Mouse (Mus musculus) macrophage (primary cell): ENCODE data around the gene Dpf2. TPM values are rescaled to one million over a fixed set of nuclear protein-coding genes. Genes with fewer than 3 reads are reported as not detected.

Experiments
- H3K27ac ChIP-seq: fragments of 350-480 bp; formaldehyde crosslinking; 2 replicates; pipeline ENCODE4 v1.9.0; 2021
- H3K36me3 ChIP-seq: fragments of 350-480 bp; formaldehyde crosslinking; 2 replicates; pipeline ENCODE4 v1.9.0; 2021; ENCODE audit errors: inconsistent target
- H3K4me3 ChIP-seq: fragments of 350-480 bp; formaldehyde crosslinking; 2 replicates; pipeline ENCODE4 v1.9.0; 2021; ENCODE audit errors: inconsistent target
- H3K79me2 ChIP-seq: fragments of 350-480 bp; formaldehyde crosslinking; 2 replicates; pipeline ENCODE4 v1.9.0; 2021; ENCODE audit errors: inconsistent target
- WGBS: methylation state at CpG from one replicate; pipeline ENCODE4 v1.1.7; 2026; ENCODE audit warnings: inconsistent platforms; ENCODE audit not compliant: missing documents; 5-methylcytosine and 5-hydroxymethylcytosine counted together
- polyA plus RNA-seq: library from polyadenylated mRNA; stranded (reverse); fragments of 250-400 nt; gene quantifications from 3 replicates; pipeline ENCODE4 v1.2.4, GENCODE M21; 2018; ENCODE audit warnings: inconsistent platforms

Dpf2 gene
- polyA plus RNA-seq, 1 experiment from 2014 or later: 215 TPM

DNA sequence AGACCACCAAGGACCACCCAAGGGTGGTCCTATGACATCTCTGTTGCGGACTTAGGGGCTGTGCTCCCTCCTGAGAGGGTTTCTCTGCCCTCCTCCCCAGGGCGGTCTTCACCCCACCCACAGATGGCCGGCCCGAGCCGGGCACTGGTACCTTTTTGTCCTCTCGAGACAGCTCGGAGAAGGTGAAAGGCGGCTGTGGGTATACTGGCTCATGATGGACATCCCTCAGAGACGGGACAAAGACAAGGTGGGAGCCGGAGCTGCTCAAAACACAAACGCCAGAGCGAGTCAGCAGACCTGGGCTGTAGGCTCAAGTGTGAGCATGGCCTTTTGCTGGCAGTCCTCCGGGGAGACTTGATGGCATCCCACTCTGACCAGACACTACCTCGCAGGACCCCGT lies 30.6 kb upstream of the Dpf2 start:
- Histone ChIP-seq H3K36me3 (peaks cover 12% of the 10 kb centered on the region; the same call in 1 of the 2 replicates), H3K27ac (no peak overlapping the region), H3K4me3 (no peak overlapping the region), H3K79me2 (no peaks in the 10 kb centered on the region)
- WGBS: 96% methylated on average over 15 of the region's 15 CpGs

DNA sequence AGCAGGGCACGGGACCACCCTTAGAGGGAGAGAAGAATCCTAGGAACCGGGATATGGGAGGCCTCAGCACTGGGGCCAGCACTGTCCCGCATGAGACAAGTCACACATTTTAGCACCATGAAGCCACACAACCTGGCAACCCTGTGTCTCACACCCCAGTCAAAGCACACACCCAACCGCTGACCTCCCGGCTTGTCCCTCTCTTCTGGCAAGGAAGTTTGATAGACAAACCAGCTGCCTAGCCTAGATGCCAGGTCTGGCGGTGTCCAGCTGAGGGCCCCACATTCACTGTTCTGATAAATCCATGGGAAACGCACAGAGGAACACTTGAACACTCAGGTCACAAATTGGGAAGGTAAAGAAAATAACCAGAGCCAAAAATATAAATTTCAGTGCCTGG lies 29.8 kb upstream of the Dpf2 start:
- 96% methylated on average over 7 of the region's 7 CpGs for WGBS
- Histone ChIP-seq H3K27ac (no peak overlapping the region), H3K36me3 (peaks cover 12% of the 10 kb centered on the region; the same call in 1 of the 2 replicates), H3K4me3 (no peak overlapping the region), H3K79me2 (no peaks in the 10 kb centered on the region)

DNA sequence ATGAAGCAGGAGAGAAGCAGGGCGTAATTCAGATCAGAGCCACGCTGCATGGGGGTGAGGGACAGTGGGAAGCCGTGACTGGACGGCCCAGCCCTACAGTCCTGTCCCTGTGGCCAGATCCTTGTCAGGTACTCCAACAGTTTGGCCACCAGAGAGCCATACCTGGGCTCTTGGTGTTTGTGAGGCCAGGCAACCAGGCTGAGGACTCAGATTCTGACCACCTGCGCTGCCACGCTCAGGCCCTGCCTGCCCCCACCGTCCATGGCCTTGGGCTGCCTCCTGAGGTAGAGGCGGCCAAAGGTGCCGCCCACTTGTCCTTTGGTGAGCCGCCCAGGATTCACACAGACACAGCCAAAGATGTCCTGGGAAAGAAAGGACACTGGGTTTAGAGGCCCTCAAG lies 27.8 kb upstream of the Dpf2 start:
- Histone ChIP-seq H3K27ac (no peak overlapping the region), H3K79me2 (no peaks in the 10 kb centered on the region), H3K36me3 (peaks cover 12% of the 10 kb centered on the region; the same call in 1 of the 2 replicates), H3K4me3 (no peak overlapping the region)
- 94% methylated on average over 10 of the region's 10 CpGs for WGBS

DNA sequence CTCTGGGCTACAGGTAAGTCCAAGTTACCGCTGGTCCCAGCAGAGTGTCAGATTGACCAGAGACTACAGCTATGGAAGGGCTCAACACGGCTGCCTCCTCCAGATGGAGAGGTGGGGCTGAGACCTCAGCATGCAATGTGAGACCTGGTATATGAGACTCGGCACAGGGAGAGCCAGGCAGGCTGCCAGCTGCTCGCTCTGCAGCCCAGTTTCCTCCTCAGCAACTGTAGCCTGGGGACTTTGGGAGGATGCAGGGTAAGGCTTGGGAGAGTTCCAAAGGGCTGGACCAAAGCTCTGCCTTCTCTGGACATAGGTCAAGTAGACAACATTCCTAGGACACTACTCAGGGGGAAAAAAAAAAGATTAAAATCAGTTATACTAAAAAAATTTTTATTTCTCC lies 27.4 kb upstream of the Dpf2 start:
- Histone ChIP-seq H3K36me3 (peaks cover 12% of the 10 kb centered on the region; the same call in 1 of the 2 replicates), H3K79me2 (no peaks in the 10 kb centered on the region), H3K27ac (no peak overlapping the region), H3K4me3 (no peak overlapping the region)
- 92% methylated on average over 4 of the region's 4 CpGs for WGBS

DNA sequence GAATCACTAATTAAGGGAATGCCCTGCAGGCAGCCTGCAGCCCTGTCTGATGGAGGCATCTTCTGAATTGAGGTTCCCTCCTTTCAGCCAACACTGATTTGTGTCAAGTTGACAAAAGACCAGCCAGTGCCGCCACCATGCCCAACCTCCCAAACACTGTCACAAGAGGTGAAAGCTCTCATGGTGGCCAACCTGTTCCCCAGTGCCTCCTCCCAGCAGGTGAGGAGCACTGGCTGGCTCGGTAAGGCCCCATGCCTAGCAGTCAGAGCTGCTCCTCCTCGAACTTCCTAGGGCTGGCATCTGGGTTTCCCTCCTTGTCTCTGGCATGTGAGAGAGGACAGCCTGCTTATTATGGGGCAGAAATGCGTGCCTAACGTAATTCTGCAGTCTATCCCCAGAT lies 26.9 kb upstream of the Dpf2 start:
- Histone ChIP-seq H3K4me3 (no peak overlapping the region), H3K79me2 (no peaks in the 10 kb centered on the region), H3K36me3 (peaks cover 12% of the 10 kb centered on the region; the same call in 1 of the 2 replicates), H3K27ac (no peak overlapping the region)
- 91% methylated on average over 5 of the region's 5 CpGs for WGBS

DNA sequence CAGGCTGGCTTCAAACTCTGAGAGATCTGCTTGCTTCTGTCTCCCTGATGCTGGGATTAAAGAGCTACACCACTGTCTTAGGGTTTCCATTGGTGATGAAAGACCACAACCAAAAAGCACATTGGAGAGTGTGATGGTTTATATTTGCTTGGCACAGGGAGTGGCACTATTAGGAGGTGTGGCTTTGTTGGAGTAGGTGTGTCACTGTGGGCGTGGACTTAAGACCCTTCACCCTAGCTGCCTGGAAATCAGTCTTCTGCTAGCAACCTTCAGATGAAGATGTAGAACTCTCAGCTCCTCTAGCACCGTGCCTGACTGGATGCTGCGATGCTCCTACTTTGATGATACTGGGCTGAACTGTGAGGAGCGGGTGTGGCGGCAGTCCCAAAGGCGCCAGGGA lies 25.7 kb upstream of the Dpf2 start:
- no peaks in the 10 kb centered on the region for H3K79me2 ChIP-seq
- peaks cover 12% of the 10 kb centered on the region; the same call in 1 of the 2 replicates for H3K36me3 ChIP-seq
- H3K4me3 ChIP-seq: no peak overlapping the region
- no peak overlapping the region for H3K27ac ChIP-seq
- WGBS: 91% methylated on average over 6 of the region's 6 CpGs

DNA sequence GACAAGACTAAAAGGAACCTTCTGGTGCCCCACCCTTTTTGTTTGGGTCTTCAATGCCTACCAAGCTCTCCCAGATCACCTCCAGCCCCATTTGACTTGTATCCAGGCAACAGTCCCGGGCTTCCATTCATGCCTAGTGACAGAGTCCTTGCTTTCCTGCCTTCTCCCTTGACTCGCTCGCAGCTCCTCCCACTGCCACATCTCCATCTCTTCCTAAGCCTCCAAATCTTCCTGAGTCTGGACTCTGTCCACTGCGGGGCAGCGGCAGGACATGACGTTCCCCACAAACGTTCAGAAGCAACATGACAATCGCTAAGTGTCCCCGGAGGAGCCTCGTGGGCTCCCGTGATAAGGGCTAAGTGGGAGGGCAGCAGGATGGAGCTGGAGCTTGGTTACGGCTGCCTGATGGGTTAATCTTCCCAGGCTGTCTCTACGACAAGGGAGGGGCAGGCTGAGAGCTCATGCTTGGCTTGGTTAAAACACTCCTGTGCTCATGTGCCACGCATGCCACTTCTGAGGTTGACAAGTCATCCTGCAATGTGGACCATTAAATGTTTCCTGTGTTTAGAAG lies 25.1 kb upstream of the Dpf2 start:
- Histone ChIP-seq H3K79me2 (no peaks in the 10 kb centered on the region), H3K4me3 (no peak overlapping the region), H3K36me3 (peaks cover 12% of the 10 kb centered on the region; the same call in 1 of the 2 replicates), H3K27ac (no peak overlapping the region)
- 54% methylated on average over 14 of the region's 14 CpGs for WGBS

DNA sequence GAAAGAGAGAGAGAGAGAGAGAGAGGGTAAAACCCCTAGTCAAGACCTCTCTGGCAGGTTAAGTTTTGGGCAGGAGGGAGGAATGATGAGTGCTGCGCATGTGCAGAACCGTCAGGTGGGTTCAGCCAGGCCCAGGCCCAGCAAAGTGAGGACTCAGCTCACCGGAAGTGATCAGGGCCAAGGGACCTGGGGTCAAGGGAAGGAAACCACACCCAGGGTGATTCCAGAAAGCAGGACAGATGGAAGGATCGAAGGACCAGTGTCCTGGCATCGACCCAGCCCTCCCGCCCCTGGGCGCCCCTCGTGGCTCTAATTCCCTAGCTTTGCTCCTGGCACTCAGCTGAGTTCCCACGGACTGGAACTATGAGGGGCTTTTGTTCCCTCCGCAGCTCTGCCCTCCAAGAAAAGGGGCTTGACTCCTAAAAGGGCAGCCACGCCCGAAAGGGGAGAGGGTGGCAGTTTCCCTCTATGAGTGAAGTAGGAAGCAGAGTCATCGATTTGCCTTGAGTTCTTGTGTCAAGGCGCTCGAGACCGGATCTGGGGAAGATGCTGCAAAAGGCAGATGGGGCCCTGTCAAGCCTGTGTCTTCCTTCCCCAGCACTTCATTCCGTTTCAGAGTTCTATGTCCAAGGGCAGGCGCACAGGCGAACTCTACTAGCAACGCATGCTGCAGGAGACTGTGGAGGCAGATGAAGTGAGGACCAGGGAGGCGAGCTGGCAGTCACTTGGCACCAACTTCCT lies 24.5 kb upstream of the Dpf2 start:
- Histone ChIP-seq H3K27ac (no peak overlapping the region), H3K36me3 (peaks cover 10% of the 10 kb centered on the region; the same call in 1 of the 2 replicates)

DNA sequence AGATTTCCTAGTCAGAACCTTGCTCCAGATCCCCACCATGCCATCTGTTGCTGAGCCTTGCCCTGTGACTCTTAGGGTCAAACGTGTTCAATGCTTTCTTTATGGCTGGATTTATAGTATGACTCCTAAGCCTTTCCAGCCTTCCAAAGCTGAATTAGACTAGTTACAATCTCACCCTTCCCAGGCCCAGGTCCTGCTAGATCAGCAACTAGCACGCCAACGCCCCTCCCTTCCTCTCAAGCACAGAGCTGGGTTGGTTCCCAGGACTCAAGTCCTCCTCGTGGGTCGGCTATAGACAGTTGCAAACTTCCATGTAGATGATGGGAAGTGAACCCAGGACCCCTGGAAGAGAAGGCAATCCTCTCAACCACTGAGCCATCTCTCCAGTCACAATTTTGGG lies 22.9 kb upstream of the Dpf2 start:
- H3K79me2 ChIP-seq: no peaks in the 10 kb centered on the region
- no peak overlapping the region for H3K27ac ChIP-seq
- no peak overlapping the region for H3K4me3 ChIP-seq
- 81% methylated on average over 5 of the region's 5 CpGs for WGBS
- no peaks in the 10 kb centered on the region for H3K36me3 ChIP-seq

More for the DNA sequence above, 24.5 kb upstream of the Dpf2 start:
- WGBS: 90% methylated on average over 21 of the region's 21 CpGs
- Histone ChIP-seq H3K4me3 (no peak overlapping the region), H3K79me2 (no peaks in the 10 kb centered on the region)

DNA sequence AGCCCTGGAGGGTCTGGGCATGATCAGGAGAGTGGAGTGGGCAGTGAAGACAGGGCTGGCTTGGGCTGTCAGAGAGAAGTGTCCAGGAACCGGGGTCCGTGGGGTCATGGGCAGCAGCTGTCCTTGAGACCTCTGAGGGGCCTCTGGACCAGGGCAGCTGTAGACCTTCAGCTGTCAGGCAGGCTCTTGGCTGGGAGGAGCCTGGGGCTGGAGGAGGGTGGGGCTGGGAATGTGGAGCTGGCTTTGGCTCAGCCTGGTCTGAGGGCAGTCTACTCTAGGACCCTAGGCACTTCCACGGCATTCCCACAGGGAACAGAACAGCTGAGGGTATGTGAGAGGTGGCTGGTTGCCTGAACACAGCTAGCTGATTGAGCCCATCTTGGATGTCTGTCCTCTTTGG lies 22.5 kb upstream of the Dpf2 start:
- no peaks in the 10 kb centered on the region for H3K79me2 ChIP-seq
- no peak overlapping the region for H3K27ac ChIP-seq
- H3K4me3 ChIP-seq: no peak overlapping the region
- H3K36me3 ChIP-seq: no peaks in the 10 kb centered on the region
- 92% methylated on average over 3 of the region's 3 CpGs for WGBS

DNA sequence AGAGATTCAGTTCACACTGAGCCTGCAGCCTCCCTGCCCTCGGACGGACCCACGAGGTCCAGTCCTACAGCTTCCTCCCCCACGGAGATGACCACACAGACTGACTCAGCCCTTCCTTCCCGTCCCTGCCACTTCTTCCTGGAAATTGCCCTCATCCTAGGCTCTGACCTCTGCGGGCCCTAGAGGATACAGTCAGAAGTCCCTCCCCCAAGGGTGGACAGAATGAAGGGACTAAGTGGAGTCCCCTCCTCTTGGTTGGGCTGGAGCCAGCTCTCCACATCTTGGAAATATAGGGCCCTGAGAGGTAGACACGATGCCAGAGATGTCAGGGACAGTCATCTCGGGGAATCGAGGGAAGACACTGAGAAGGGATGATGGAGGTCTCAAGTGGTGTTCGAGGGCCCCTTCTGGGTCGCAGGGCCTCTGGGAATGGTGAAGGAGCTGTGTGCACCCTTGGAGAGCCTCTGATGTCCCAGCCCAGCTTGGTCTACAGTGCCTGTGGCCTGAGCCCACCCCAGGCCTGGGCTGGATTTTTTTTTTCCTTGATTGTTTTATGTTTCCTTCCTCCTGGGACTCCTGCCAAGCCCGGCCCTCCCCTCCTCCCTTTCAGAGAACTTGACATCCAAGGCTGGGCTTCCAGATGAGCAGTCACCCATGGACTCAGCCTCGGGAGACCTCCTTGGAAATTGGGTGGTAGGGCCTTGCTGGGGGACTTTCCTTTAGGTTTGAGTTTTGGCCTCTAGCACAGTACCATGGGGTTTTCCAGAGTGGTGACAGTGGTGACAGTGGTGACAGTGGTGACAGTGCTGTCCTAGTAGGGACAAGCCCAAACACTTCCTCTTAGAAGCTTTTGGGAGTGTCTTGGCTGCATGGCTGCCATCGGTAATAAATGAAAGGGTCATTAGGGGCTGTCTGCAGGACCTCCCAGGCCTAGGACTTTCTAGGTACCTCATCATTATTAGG lies 17.1 kb upstream of the Dpf2 start:
- WGBS: 44% methylated on average over 14 of the region's 14 CpGs
- Histone ChIP-seq H3K27ac (peak overlapping the region; percentile 52), H3K79me2 (no peaks in the 10 kb centered on the region), H3K4me3 (no peak overlapping the region), H3K36me3 (no peaks in the 10 kb centered on the region)

DNA sequence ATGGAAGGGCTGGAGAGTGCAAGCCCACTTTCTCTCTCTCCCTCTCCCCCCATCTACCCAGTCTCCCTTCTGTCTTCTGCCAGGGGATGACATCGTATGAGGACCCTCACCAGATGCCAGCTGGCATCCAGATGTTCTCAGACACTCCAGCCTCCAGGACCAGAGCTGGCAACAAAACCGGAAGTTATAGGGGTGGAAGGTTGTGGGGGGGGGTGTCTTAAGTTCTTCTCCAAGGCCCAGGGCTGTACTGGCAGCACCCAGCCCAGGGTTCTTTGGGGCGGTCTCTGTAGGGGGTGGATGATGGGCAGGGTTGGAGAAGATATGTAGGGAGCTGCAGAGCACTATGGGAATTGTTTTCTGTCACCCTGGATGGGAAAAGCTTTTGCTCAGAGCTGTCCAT lies 15.7 kb upstream of the Dpf2 start:
- WGBS: 75% methylated on average over 3 of the region's 3 CpGs
- Histone ChIP-seq H3K36me3 (no peaks in the 10 kb centered on the region), H3K4me3 (no peak overlapping the region), H3K79me2 (no peaks in the 10 kb centered on the region), H3K27ac (no peak overlapping the region)

DNA sequence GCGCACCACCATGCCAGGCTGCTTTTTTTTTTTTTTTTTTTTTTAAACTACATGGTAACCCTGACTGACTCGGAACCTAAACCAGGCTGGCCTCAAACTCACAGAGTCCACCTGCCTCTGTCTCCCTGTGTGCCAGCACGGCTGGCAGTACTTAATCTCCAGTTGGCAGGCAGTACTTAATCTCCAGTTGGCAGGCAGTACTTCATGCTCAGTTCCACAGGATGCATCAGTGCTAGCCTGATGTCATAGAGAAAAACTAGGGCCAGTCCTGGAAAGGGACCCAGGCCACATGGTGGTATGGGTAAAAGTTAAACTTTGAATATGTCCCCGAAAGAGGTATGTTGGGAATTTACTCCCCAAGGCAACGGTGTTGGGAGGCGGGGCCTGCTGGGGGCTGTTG lies 15.3 kb upstream of the Dpf2 start:
- no peak overlapping the region for H3K27ac ChIP-seq
- 89% methylated on average over 5 of the region's 6 CpGs for WGBS
- H3K79me2 ChIP-seq: no peaks in the 10 kb centered on the region
- H3K36me3 ChIP-seq: no peaks in the 10 kb centered on the region
- no peak overlapping the region for H3K4me3 ChIP-seq

DNA sequence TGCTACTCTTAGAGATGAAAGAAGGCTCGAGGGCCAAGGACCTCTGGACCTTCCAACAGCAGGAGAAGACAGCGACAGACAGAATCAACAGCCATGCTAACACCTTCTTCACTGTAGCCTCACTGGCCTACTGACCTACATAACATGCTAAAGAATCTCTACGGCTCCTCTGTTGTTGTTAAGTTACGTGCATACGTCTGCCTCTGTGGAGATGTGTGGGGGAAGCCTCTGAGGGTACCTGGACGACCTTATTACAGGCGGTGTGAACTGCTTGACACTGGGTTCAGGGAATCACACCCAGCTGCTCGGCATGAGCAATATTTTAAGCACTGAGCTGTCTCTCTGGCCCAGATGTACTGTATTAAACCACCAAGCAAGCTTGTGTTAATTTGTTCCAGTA lies 14.7 kb upstream of the Dpf2 start:
- Histone ChIP-seq H3K4me3 (no peak overlapping the region), H3K27ac (no peak overlapping the region), H3K79me2 (no peaks in the 10 kb centered on the region), H3K36me3 (no peaks in the 10 kb centered on the region)
- WGBS: 88% methylated on average over 8 of the region's 8 CpGs

DNA sequence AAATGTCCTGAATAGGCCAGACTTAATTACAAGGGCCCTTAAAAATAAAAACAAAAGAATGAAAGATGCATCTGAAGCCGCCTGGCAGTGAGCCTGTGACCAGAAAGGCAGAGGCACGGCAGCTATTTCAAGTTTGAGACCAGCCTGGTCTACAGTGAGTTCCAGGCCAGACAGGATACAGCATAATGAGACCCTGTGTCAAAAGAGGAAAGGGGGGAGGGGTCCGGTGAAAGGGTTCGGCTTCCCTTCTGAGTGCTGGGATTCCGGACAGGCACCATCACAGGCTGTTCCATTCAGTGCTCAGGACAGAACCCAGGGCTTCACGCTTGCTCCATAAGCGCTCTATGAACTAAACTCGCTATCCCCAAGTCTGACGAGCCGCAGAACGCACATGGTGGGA lies 14.2 kb upstream of the Dpf2 start:
- Histone ChIP-seq H3K4me3 (no peak overlapping the region), H3K27ac (no peak overlapping the region), H3K36me3 (no peaks in the 10 kb centered on the region), H3K79me2 (no peaks in the 10 kb centered on the region)
- 86% methylated on average over 11 of the region's 11 CpGs for WGBS
